Mouse (Mus musculus) T-helper 1 cell (primary cell): ENCODE measurements around the gene Tekt5.

ENCODE experiments used
- in situ Hi-C: fragments of 300-600 bp; cut with MboI, MseI; formaldehyde crosslinking; loops from one replicate; pipeline ENCODE4 v1.15.1; 2025; ENCODE audit warnings: high pct_unique_total_duplicates

The Tekt5 gene

GRCm38 (mm10) chr16:10337422-10338197, 57.7 kb downstream of the Tekt5 start:
- in situ Hi-C loops, result no loop called here

GRCm38 (mm10) chr16:10336454-10337421, 58.6 kb downstream of the Tekt5 start:
- in situ Hi-C loops, result no loop called here

GRCm38 (mm10) chr16:10335953-10336352, 59.3 kb downstream of the Tekt5 start:
- in situ Hi-C loops, result no loop called here

- in situ Hi-C loops, result no loop called here
These were observed 62.6 kb downstream of the Tekt5 start for GRCm38 (mm10) chr16:10332732-10333131.

GRCm38 (mm10) chr16:10330586-10331495, 64.4 kb downstream of the Tekt5 start:
- in situ Hi-C loops, result no loop called here

DNA sequence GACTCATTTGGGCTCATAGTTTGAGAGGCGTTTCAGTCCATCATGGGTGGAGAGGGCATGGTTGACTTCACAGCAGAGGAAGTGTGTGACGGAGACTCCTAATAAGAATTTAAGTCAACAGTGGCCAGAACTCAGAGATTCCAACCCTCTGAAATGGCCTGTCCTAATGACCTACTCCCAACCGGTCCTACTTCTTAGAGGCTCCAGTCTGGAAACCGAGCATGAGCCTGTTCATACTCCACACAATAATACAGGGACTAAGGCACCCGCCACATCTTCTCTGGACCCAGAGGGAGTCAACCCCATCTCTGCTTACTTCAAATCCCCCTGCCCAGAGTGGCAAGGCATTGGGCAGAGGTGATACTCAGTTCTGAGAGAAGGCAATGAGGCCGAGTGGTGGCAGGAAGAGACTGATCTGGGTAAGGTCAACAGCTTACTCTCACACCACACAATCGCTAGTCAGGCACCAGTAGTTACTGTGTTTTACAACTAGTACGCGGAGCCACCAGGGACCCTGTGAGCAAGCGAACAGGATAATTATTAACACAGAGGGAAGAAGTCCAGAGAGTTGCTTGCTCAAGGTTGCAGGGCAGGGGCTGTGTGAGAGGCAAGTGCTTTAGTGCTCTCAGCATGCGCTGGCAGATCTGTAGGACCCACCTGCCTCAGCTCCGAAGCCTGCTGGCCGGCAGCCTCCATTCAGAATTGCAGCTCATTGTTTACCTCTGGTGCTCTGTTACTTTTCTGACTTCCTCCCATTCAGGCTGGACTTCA, 67.5 kb downstream of the Tekt5 start:
- in situ Hi-C loops, result no loop called here

DNA sequence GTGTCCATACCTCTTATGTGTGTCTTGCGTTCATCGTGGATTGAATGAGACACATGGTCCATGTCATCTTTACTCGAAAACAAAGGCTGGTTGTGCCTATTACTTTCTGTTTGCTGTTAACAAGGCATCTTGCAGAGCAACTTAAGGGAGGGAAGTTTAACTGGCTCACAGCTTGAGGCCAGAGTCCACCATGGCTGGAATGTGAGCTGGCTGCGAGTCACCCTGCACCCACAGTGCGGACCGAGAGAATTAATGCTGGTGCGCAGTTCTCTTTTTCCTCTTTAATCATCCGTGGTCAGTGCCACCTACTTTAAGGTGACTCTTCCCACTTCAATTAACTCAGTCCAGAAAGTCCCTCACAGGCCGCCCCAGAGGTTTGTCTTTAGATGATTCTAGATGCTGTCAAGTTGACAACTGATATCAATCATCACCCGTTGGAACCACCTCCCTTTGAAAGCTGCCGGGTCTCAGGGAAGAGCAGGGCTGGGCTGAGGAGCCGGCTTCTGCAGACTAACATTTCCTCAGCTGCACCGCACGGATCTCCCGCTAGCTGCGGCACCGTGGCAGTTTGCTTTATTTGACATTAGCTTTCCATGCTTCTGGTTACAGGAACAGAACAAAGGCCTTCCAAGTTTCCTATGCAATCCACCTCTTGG, 75.2 kb downstream of the Tekt5 start:
- in situ Hi-C loops, result no loop called here

- in situ Hi-C loops, result no loop called here
These were observed 78.1 kb downstream of the Tekt5 start for GRCm38 (mm10) chr16:10317197-10317544.

DNA sequence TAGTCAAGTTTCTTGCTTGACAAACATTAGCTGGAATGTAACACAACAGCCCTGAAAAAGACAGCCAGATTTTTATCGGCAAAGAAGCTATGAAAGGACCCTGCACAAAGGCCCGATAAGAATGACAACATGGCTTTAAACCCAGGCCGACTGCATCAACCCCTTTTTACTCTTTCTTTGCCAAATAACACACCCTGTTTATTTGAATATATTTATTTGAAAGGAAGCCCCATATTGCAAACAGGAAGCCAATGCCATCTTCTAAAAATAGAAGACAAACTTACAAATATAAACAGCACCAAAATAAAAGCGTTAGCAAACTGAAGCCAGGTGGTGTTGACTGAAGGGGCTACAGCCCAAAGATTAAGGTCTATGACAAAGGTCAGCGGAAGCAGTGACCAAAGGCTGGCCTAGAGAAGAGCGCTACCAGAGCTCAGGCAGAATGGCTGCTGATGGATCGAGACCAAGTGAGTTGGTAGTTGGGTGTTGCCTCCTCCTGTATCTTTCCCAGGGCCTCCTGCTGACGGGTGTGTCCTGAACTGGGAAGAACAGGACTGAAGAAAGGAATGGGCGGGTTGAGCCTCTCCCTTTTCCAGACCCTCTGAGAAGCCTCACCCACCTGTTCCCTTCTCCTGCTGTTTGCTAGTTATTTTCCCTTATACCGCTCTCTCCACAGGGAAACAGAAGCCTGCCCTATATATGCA, 78.6 kb downstream of the Tekt5 start:
- in situ Hi-C loops, result no loop called here

DNA sequence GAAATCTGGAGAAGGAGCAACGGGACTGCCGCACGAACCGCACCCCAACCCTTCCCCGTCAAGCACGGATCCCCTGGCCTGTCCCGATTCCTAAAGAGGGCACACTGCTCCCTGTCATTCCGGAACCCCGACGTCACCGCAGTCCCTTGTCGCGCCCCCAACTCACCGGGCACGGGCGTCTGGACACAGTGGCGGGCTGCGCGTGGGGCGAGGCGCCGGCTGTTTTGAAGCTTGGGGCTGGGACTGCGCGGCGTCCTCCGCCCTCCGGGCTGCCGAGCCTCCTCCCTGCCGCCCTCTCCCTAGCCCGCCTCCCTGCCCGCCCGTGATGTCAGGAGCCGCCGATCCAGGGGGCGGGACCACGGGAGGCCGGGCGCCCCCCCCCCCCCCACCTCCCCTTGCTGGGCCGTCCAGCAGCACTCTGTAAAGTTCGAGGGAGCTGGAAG, 81.6 kb downstream of the Tekt5 start, which contains the start of gene Emp2:
Gene Emp2, minus strand, starts transcription at position 323 of the 443 bp plus-strand sequence.
- in situ Hi-C loops, result no loop called here

DNA sequence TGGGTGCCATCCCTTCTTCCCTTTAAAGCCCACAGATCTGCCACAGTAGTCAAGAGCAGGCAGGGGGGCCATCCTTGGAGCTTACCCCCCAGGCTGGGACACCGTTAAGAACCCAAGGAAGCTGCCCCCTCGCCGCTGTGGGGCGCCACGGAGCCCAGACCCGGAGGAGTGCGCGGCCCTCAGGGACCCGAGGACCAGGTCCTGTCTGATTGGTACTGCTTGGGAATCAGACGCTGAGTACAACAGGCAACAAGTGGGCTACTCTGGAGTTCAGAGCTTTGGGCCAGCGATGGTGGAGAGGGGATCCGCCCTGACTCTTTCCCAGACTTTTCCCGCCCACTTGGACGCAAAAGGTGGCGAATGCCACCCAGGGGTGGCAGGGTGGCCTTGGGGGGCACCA, 82.1 kb downstream of the Tekt5 start:
- in situ Hi-C loops, result no loop called here

DNA sequence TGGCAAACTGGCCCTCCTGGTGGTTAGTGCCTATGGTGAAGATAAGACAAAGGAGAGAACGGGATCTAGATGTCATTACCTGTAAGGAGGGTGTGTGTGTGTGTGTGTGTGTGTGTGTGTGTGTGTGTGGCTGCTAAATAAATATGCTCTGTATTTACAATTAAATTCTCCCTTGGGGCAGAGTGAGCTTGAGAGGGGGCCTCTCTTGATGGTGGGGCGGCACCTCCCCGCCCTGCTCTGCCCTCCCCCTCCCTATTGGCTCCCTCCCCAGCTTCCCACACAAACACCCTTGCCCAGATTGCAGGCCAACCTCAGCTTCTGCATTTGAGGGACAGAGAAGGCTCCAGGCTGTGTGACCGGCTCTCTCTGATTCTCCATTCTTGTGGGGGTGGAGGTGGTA, 83.3 kb downstream of the Tekt5 start:
- in situ Hi-C loops, result no loop called here

DNA sequence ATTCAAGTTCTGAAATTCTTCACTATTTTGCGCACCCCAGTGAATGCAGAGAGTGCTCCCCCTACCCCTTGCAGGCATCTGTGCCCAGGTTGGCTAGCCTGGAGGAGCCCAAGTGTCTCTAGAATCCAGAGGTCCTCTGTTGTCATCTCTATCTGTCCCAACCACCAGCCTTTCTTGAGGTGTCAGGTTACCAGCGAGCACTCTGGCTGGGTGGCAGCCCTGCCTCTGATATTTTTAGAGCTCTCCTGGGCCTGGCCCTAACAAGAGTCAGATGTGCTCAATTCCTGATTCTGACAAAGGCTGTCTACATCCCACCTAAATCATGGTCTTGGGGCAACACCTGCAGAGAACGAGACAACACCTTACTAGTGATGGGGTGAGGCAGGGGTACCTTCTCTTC, 84.2 kb downstream of the Tekt5 start:
- in situ Hi-C loops, result no loop called here

DNA sequence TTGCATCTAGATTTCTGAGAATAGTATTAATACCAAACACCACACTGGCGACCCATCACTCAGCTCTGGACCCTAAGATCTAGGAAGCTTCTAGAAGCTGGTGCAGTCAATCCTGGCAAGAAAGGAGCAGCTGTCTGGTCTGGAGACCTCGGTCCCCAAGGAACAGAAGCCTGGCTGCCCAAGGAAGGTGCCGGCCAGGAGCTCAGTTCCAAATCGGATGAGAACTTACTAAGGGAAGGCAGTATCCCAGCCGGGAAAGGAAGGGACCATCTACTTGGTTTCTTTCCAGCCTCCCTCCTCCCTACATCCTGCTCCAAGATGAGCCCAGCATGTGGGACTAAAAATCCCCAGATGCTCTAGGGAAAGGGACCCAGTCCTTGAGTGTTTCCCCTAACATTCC, 84.8 kb downstream of the Tekt5 start:
- in situ Hi-C loops, result no loop called here
